Mouse (Mus musculus): ENCODE results near the gene Fam83g. TPM values are rescaled to one million over a fixed set of nuclear protein-coding genes. Genes with fewer than 3 reads are reported as not detected.

Fam83g gene
- polyA plus RNA-seq, 1 experiment from 2014 or later, result 0.68 TPM

- Histone ChIP-seq H3K9me3 (replicated peaks) (no peaks in the 10 kb centered on the region), H3K4me3 (no peak overlapping the region), H3K27me3 (no peaks in the 10 kb centered on the region), H3K4me1 (replicated peaks) (no peaks in the 10 kb centered on the region), H3K27ac (no peak overlapping the region), H3K36me3 (no peaks in the 10 kb centered on the region), H3K4me2 (no peak overlapping the region), H3K9ac (no peak overlapping the region)
- no peak for ATAC-seq (replicated peaks; ENCODE audit: insufficient number of reproducible peaks, insufficient read depth, low FRiP score, low read depth)
- WGBS, result 38% methylated on average over 7 of the region's 7 CpGs
Measured at GRCm38 (mm10) chr11:61665991-61666799, 17.7 kb upstream of the Fam83g start.

GRCm38 (mm10) chr11:61667248-61667647 is 16.6 kb upstream of the Fam83g start:
- H3K27me3 ChIP-seq, result no peaks in the 10 kb centered on the region
- H3K4me1 ChIP-seq (replicated peaks), result 0 out of 2 replicates have a peak, but pooled peaks cover 4% of the 10 kb centered on the region
- 82% methylated on average over 5 of the region's 5 CpGs for WGBS
- H3K36me3 ChIP-seq, result no peaks in the 10 kb centered on the region
- no peaks in the 10 kb centered on the region for H3K9me3 ChIP-seq (replicated peaks)
- H3K4me3 ChIP-seq, result no peak overlapping the region
- ATAC-seq (replicated peaks; ENCODE audit: insufficient number of reproducible peaks, insufficient read depth, low FRiP score, low read depth), result no peak
- no peak overlapping the region for H3K9ac ChIP-seq
- H3K4me2 ChIP-seq, result no peak overlapping the region
- no peak overlapping the region for H3K27ac ChIP-seq

- Histone ChIP-seq H3K9me3 (replicated peaks) (no peaks in the 10 kb centered on the region), H3K4me1 (replicated peaks) (0 out of 2 replicates have a peak, but pooled peaks cover 4% of the 10 kb centered on the region), H3K27ac (no peak overlapping the region), H3K27me3 (no peaks in the 10 kb centered on the region), H3K4me2 (no peak overlapping the region), H3K4me3 (no peak overlapping the region), H3K36me3 (no peaks in the 10 kb centered on the region), H3K9ac (no peak overlapping the region)
- no peak for ATAC-seq (replicated peaks; ENCODE audit: insufficient number of reproducible peaks, insufficient read depth, low FRiP score, low read depth)
- WGBS, result 83% methylated on average over 5 of the region's 5 CpGs
Measured at GRCm38 (mm10) chr11:61667782-61668181, 16.1 kb upstream of the Fam83g start.

GRCm38 (mm10) chr11:61669492-61670490 is 14.1 kb upstream of the Fam83g start:
- 67% methylated on average over 14 of the region's 14 CpGs for WGBS
- ATAC-seq (replicated peaks; ENCODE audit: insufficient number of reproducible peaks, insufficient read depth, low FRiP score, low read depth), result no peak
- H3K9me3 ChIP-seq (replicated peaks), result no peaks in the 10 kb centered on the region
- peaks cover 9% of the 10 kb centered on the region for H3K4me1 ChIP-seq (replicated peaks)
- no peak overlapping the region for H3K27ac ChIP-seq
- H3K4me3 ChIP-seq, result no peak overlapping the region
- no peak overlapping the region for H3K4me2 ChIP-seq
- H3K27me3 ChIP-seq, result 0 out of 2 replicates have a peak, but pooled peaks cover 9% of the 10 kb centered on the region
- no peak overlapping the region for H3K9ac ChIP-seq
- no peaks in the 10 kb centered on the region for H3K36me3 ChIP-seq

GRCm38 (mm10) chr11:61671781-61672383 is 12.0 kb upstream of the Fam83g start:
- WGBS, result 56% methylated on average over 19 of the region's 19 CpGs
- H3K4me1 ChIP-seq (replicated peaks), result peaks cover 13% of the 10 kb centered on the region
- no peak overlapping the region for H3K4me3 ChIP-seq
- no peak overlapping the region for H3K4me2 ChIP-seq
- H3K9me3 ChIP-seq (replicated peaks), result no peaks in the 10 kb centered on the region
- H3K27me3 ChIP-seq, result 0 out of 2 replicates have a peak, but pooled peaks cover 15% of the 10 kb centered on the region
- H3K36me3 ChIP-seq, result no peaks in the 10 kb centered on the region
- ATAC-seq (replicated peaks; ENCODE audit: insufficient number of reproducible peaks, insufficient read depth, low FRiP score, low read depth), result no peak
- H3K27ac ChIP-seq, result no peak overlapping the region
- H3K9ac ChIP-seq, result no peak overlapping the region

GRCm38 (mm10) chr11:61673686-61674085 is 10.2 kb upstream of the Fam83g start:
- Histone ChIP-seq H3K4me3 (no peak overlapping the region), H3K9ac (no peak overlapping the region), H3K27me3 (peaks cover 22% of the 10 kb centered on the region; the same call in 1 of the 2 replicates), H3K9me3 (replicated peaks) (no peaks in the 10 kb centered on the region), H3K4me1 (replicated peaks) (peaks cover 13% of the 10 kb centered on the region), H3K4me2 (no peak overlapping the region), H3K27ac (no peak overlapping the region), H3K36me3 (no peaks in the 10 kb centered on the region)
- WGBS, result 44% methylated on average over 8 of the region's 8 CpGs
- ATAC-seq (replicated peaks; ENCODE audit: insufficient number of reproducible peaks, insufficient read depth, low FRiP score, low read depth), result no peak

- no peak overlapping the region for H3K4me2 ChIP-seq
- H3K27me3 ChIP-seq, result peaks cover 22% of the 10 kb centered on the region; the same call in 1 of the 2 replicates
- ATAC-seq (replicated peaks; ENCODE audit: insufficient number of reproducible peaks, insufficient read depth, low FRiP score, low read depth), result no peak
- H3K27ac ChIP-seq, result no peak overlapping the region
- H3K36me3 ChIP-seq, result no peaks in the 10 kb centered on the region
- H3K4me1 ChIP-seq (replicated peaks), result peaks cover 13% of the 10 kb centered on the region
- H3K9me3 ChIP-seq (replicated peaks), result no peaks in the 10 kb centered on the region
- no peak overlapping the region for H3K9ac ChIP-seq
- 40% methylated on average over 19 of the region's 19 CpGs for WGBS
- no peak overlapping the region for H3K4me3 ChIP-seq
Measured at GRCm38 (mm10) chr11:61674151-61674838, 9.6 kb upstream of the Fam83g start.

- 0 out of 2 replicates have a peak, but pooled peaks have one; percentile 8 for ATAC-seq (replicated peaks; ENCODE audit: insufficient number of reproducible peaks, insufficient read depth, low FRiP score, low read depth)
- Histone ChIP-seq H3K4me2 (no peak overlapping the region), H3K4me1 (replicated peaks) (peaks cover 13% of the 10 kb centered on the region), H3K27ac (no peak overlapping the region), H3K36me3 (no peaks in the 10 kb centered on the region), H3K9me3 (replicated peaks) (no peaks in the 10 kb centered on the region), H3K27me3 (peaks cover 28% of the 10 kb centered on the region; the same call in 1 of the 2 replicates), H3K9ac (no peak overlapping the region), H3K4me3 (no peak overlapping the region)
- WGBS, result 10% methylated on average over 8 of the region's 8 CpGs
Measured at GRCm38 (mm10) chr11:61674839-61675159, 9.1 kb upstream of the Fam83g start.

GRCm38 (mm10) chr11:61675332-61675731 is 8.6 kb upstream of the Fam83g start:
- ATAC-seq (replicated peaks; ENCODE audit: insufficient number of reproducible peaks, insufficient read depth, low FRiP score, low read depth), result no peak
- Histone ChIP-seq H3K4me3 (no peak overlapping the region), H3K36me3 (no peaks in the 10 kb centered on the region), H3K27me3 (peaks cover 28% of the 10 kb centered on the region; the same call in 1 of the 2 replicates), H3K27ac (no peak overlapping the region), H3K4me1 (replicated peaks) (peaks cover 13% of the 10 kb centered on the region), H3K4me2 (no peak overlapping the region), H3K9me3 (replicated peaks) (no peaks in the 10 kb centered on the region), H3K9ac (no peak overlapping the region)
- 39% methylated on average over 2 of the region's 2 CpGs for WGBS

GRCm38 (mm10) chr11:61676216-61676854 is 7.6 kb upstream of the Fam83g start:
- ATAC-seq (replicated peaks; ENCODE audit: insufficient number of reproducible peaks, insufficient read depth, low FRiP score, low read depth), result no peak
- peaks cover 13% of the 10 kb centered on the region for H3K4me1 ChIP-seq (replicated peaks)
- H3K9me3 ChIP-seq (replicated peaks), result no peaks in the 10 kb centered on the region
- no peak overlapping the region for H3K27ac ChIP-seq
- 70% methylated on average over 7 of the region's 7 CpGs for WGBS
- no peak overlapping the region for H3K4me2 ChIP-seq
- no peak overlapping the region for H3K9ac ChIP-seq
- H3K4me3 ChIP-seq, result no peak overlapping the region
- H3K36me3 ChIP-seq, result no peaks in the 10 kb centered on the region
- peaks cover 28% of the 10 kb centered on the region; the same call in 1 of the 2 replicates for H3K27me3 ChIP-seq

Measured in heart, embryonic 15.5 days (tissue).